Mouse (Mus musculus) liver, embryonic 16.5 days (tissue): ENCODE results near the gene Ntn3. TPM values are rescaled to one million over a fixed set of nuclear protein-coding genes. Genes with fewer than 3 reads are reported as not detected.

Experiments
- ATAC-seq: fragments of 200-750 bp; cut with Nextera tagmentation; 2 replicates; pipeline ENCODE4 v1.8.0; 2017; ENCODE audit warnings: low read depth, mild to moderate bottlenecking, moderate number of reproducible peaks, moderate library complexity
- H3K27ac ChIP-seq: fragments of 300-500 bp; sonication (generic); 2 replicates; pipeline ENCODE4 v1.5.1; 2014; ENCODE audit warnings: mild to moderate bottlenecking, low read length
- H3K27me3 ChIP-seq: fragments of 300-500 bp; sonication (generic); 2 replicates; pipeline ENCODE4 v1.6.1; 2014; ENCODE audit warnings: low read depth, low read length, mixed read lengths; ENCODE audit not compliant: control insufficient read depth, insufficient read depth
- H3K36me3 ChIP-seq: fragments of 300-500 bp; sonication (generic); 2 replicates; pipeline ENCODE4 v1.6.1; 2014; ENCODE audit warnings: mild to moderate bottlenecking; ENCODE audit not compliant: control insufficient read depth, insufficient read depth
- H3K4me1 ChIP-seq: fragments of 300-500 bp; sonication (generic); 2 replicates; pipeline ENCODE4 v1.6.1; 2014; ENCODE audit warnings: low read depth, low read length, mixed read lengths; ENCODE audit not compliant: control insufficient read depth
- H3K4me2 ChIP-seq: fragments of 300-500 bp; sonication (generic); 2 replicates; pipeline ENCODE4 v1.6.1; 2014; ENCODE audit warnings: low read depth, low read length, mixed read lengths
- H3K4me3 ChIP-seq: fragments of 300-500 bp; sonication (generic); 2 replicates; pipeline ENCODE4 v1.5.1; 2014; ENCODE audit warnings: low read depth, mild to moderate bottlenecking, low read length
- H3K9ac ChIP-seq: fragments of 300-500 bp; sonication (generic); 2 replicates; pipeline ENCODE4 v1.6.1; 2014; ENCODE audit warnings: low read depth, low read length
- H3K9me3 ChIP-seq: fragments of 300-500 bp; sonication (generic); replicated peaks from 2 replicates; pipeline ENCODE4 v1.6.1; 2016; ENCODE audit warnings: low read length; ENCODE audit not compliant: control insufficient read depth
- WGBS: fragments of 180-500 bp; shearing (Covaris S2); extraction: QIAGEN DNeasy Blood & Tissue Kit; methylation state at CpG from one replicate; pipeline ENCODE4 v1.1.7; 2014; ENCODE audit not compliant: insufficient replicate concordance; 5-methylcytosine and 5-hydroxymethylcytosine counted together
- polyA plus RNA-seq: library from polyadenylated mRNA; unstranded; fragments of >200 nt; fragmentation: Nextera tagmentation; extraction: Ambion mirVana; gene quantifications from 2 replicates; pipeline ENCODE4 v1.2.1, GENCODE M21; 2015

The Ntn3 gene
- polyA plus RNA-seq, 1 experiment from 2014 or later, result 0.78 TPM

DNA sequence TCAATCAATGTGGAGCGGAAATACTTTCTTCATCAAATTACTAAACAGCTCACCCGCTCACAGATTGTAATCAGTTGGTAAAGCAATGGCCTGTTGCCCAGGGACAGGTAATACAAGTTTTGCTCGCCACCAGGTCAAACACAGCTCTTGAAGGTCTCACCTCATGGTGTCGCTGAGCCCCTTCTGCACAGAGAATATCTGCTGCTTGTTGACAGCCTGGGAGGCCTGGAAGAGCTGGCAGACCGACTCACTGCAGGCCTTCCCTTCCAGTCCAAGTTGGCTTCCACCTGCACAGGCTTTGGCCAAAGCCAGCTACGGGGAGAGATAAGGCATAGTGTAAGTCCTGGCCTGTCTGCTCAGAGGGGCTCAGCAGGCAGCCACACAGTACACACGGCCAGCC, 27.6 kb upstream of the Ntn3 start:
- peak; percentile 16; the same call in 1 of the 2 replicates for ATAC-seq
- no peak overlapping the region for H3K4me2 ChIP-seq
- H3K9ac ChIP-seq, result no peak overlapping the region
- no peaks in the 10 kb centered on the region for H3K9me3 ChIP-seq
- H3K27me3 ChIP-seq, result no peaks in the 10 kb centered on the region
- H3K27ac ChIP-seq, result no peak overlapping the region
- no peaks in the 10 kb centered on the region for H3K4me1 ChIP-seq
- 92% methylated on average over 7 of the region's 7 CpGs for WGBS
- no peak overlapping the region for H3K4me3 ChIP-seq
- peaks cover 97% of the 10 kb centered on the region for H3K36me3 ChIP-seq

DNA sequence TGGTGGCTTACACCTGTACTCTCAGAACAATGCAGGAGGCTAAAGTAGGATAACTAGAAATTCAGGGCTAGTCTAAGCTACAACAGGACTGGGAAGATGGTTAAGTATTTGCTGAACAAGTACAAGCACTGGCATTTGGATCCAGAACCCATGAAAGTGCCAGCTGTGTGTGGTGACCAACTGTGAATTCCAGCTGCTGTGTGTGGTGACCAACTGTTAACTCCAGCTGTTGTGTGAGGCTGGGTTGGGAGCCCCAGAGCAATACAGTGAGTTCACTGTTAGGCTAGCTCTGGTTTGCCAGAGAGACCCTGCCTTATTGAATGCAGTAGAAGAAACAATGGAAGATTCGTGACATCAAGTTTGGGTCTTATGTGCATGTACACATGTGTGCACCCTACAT, 27.1 kb upstream of the Ntn3 start:
- no peak overlapping the region for H3K9ac ChIP-seq
- no peak overlapping the region for H3K4me3 ChIP-seq
- H3K27ac ChIP-seq, result no peak overlapping the region
- H3K36me3 ChIP-seq, result peaks cover 96% of the 10 kb centered on the region
- no peak for ATAC-seq
- H3K27me3 ChIP-seq, result no peaks in the 10 kb centered on the region
- no peaks in the 10 kb centered on the region for H3K9me3 ChIP-seq
- H3K4me1 ChIP-seq, result no peaks in the 10 kb centered on the region
- 80% methylated on average over 1 of the region's 1 CpGs for WGBS
- H3K4me2 ChIP-seq, result no peak overlapping the region

- no peak overlapping the region for H3K27ac ChIP-seq
- ATAC-seq, result no peak
- H3K27me3 ChIP-seq, result no peaks in the 10 kb centered on the region
- 91% methylated on average over 7 of the region's 7 CpGs for WGBS
- H3K4me1 ChIP-seq, result peaks cover 37% of the 10 kb centered on the region
- peaks cover 94% of the 10 kb centered on the region for H3K36me3 ChIP-seq
- no peak overlapping the region for H3K9ac ChIP-seq
- H3K9me3 ChIP-seq, result no peaks in the 10 kb centered on the region
- no peak overlapping the region for H3K4me3 ChIP-seq
- no peak overlapping the region for H3K4me2 ChIP-seq
Measured at GRCm38 (mm10) chr17:24227941-24228340, 18.6 kb upstream of the Ntn3 start.

- Histone ChIP-seq H3K4me3 (no peak overlapping the region), H3K27ac (peak overlapping the region; percentile 92), H3K9me3 (no peaks in the 10 kb centered on the region), H3K4me2 (peak overlapping the region; percentile 44), H3K9ac (peak overlapping the region; percentile 11; the same call in 1 of the 2 replicates), H3K4me1 (peaks cover 38% of the 10 kb centered on the region), H3K36me3 (peaks cover 91% of the 10 kb centered on the region), H3K27me3 (no peaks in the 10 kb centered on the region)
- ATAC-seq, result no peak
- 82% methylated on average over 8 of the region's 8 CpGs for WGBS
Measured at GRCm38 (mm10) chr17:24226721-24227120, 17.4 kb upstream of the Ntn3 start.

GRCm38 (mm10) chr17:24225851-24226250, 16.5 kb upstream of the Ntn3 start:
- Histone ChIP-seq H3K9me3 (no peaks in the 10 kb centered on the region), H3K27ac (peak overlapping the region; percentile 92), H3K4me3 (0 out of 2 replicates have a peak overlapping the region, but pooled peaks have one; percentile 3), H3K9ac (peak overlapping the region; percentile 25), H3K27me3 (no peaks in the 10 kb centered on the region), H3K36me3 (peaks cover 83% of the 10 kb centered on the region), H3K4me2 (peak overlapping the region; percentile 44), H3K4me1 (peaks cover 46% of the 10 kb centered on the region)
- ATAC-seq, result peak; percentile 91
- WGBS, result 33% methylated on average over 5 of the region's 5 CpGs

DNA sequence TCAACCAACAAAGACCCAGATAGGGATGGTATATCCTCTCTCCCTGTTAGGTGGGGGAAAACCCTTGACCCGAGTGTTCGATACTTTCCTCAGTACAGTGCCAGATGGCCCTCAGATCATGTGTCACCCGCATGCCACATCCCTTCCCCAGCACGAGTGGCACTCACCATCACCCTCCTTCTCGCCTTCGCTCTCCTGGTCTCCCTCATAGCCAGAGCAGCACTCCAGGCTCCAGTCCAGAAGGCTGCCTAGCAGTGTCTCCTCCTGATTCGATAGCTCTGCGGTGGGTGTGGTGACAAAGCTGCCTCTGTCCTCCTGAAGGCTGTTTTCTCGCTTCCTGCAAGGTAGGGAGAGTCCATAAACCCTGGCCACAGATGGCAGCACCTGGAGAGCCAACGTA, 15.4 kb upstream of the Ntn3 start:
- Histone ChIP-seq H3K9me3 (no peaks in the 10 kb centered on the region), H3K4me3 (no peak overlapping the region), H3K36me3 (peaks cover 72% of the 10 kb centered on the region), H3K27ac (no peak overlapping the region), H3K9ac (no peak overlapping the region), H3K27me3 (no peaks in the 10 kb centered on the region), H3K4me2 (no peak overlapping the region), H3K4me1 (peaks cover 52% of the 10 kb centered on the region)
- ATAC-seq, result no peak
- 89% methylated on average over 10 of the region's 10 CpGs for WGBS

- Histone ChIP-seq H3K27ac (peak overlapping the region; percentile 15; the same call in 1 of the 2 replicates), H3K4me2 (no peak overlapping the region), H3K36me3 (peaks cover 61% of the 10 kb centered on the region), H3K4me3 (no peak overlapping the region), H3K27me3 (no peaks in the 10 kb centered on the region), H3K4me1 (peaks cover 62% of the 10 kb centered on the region), H3K9me3 (no peaks in the 10 kb centered on the region), H3K9ac (no peak overlapping the region)
- 90% methylated on average over 5 of the region's 5 CpGs for WGBS
- no peak for ATAC-seq
Measured at GRCm38 (mm10) chr17:24223513-24223912, 14.2 kb upstream of the Ntn3 start.

DNA sequence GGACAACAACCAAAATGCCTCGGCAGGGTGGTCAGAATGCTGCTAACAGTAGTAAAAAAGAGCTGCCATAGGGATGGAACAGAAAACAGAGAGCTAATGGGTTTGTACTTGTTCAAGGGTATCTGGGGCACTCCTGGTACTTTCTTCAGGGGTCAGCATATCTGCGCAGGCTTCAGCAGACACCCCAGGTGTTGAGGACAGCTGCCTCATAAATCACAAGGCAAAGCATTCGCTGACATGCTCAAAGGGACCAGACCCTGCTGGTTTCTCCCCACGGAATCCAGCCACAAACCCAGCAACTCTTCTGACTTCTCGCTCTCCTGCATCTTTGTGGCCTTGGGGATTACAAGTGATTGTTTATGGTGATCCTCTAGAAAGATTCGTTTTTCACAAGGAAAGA, 13.3 kb upstream of the Ntn3 start:
- ATAC-seq, result no peak
- peaks cover 56% of the 10 kb centered on the region for H3K4me1 ChIP-seq
- 74% methylated on average over 6 of the region's 6 CpGs for WGBS
- H3K27me3 ChIP-seq, result no peaks in the 10 kb centered on the region
- no peak overlapping the region; the same call in 1 of the 2 replicates for H3K27ac ChIP-seq
- H3K9me3 ChIP-seq, result no peaks in the 10 kb centered on the region
- no peak overlapping the region for H3K9ac ChIP-seq
- H3K36me3 ChIP-seq, result peaks cover 57% of the 10 kb centered on the region
- H3K4me3 ChIP-seq, result no peak overlapping the region
- H3K4me2 ChIP-seq, result no peak overlapping the region

DNA sequence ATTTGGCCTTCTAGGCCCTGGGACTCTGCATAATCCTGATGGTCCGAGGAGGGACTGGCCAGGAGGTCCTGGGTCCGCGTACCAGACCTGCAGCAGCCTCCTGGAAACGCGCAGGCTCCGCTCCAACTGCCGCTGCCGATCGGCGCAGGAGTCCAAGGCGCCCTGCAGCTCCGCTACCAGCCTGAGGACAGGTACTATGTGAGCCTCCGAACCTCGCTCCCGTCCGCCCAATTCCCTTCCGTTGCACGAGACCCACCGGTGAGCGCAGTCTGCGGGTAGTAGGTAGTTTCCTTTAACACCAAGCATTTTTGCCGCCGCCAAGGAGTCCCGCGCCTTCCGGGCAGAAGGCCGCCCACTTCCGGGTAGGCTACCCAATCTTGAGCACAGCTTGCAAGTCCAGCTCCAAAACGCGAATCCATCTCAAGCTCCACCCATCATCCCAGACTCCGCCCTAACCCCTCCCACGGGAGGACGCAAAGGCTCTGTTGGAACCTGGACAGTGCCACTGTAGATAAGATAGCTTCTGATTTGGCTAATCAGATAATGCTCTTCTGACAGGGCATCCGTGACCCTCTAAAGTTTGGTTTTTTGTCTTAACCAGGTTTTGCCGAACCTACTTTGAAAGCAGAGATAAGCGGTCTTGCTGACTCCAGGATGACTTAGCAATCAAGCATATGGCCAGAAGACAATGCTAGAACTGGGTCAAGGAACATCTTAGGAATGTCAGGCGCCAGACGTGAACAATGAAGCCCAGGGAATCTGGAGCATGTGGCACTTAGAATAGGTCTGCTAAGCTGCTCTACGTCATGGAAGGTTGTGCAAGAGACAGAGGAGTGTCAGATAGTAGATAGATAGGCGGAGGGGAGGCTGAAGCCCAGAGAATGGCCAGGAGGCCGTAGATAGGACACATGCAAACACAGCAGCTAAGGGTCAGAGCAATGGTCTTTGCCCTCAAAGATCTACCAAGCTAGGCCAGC, 11.4 kb upstream of the Ntn3 start, which contains the start of gene Tedc2:
TSS of gene Tedc2 (minus strand) at position 417 of the 977 bp plus-strand sequence.
- under 1% methylated on average over 41 of the region's 41 CpGs for WGBS
- Histone ChIP-seq H3K9ac (peak within 1 kb of the TSS; percentile 90), H3K4me3 (peak within 1 kb of the TSS; percentile 90), H3K4me2 (peak within 1 kb of the TSS; percentile 86), H3K4me1 (peaks cover 38% of the 10 kb centered on the region), H3K9me3 (no peaks in the 10 kb centered on the region), H3K27ac (peak within 1 kb of the TSS; percentile 95), H3K27me3 (no peaks in the 10 kb centered on the region), H3K36me3 (peaks cover 56% of the 10 kb centered on the region)
- ATAC-seq, result peak; percentile 92
